Comparison of ENCODE assay signal across 21 mouse cellular contexts in genomic region chr13:43822306-43822705, GRCm38 (mm10).
"Had no signal": no experiment of that assay in that cellular context is flagged by ENCODE, and none has a peak within 500 bp of the region (broad histone marks: within the 10 kb centered on the region; RNA-seq: fewer than 3 reads in every experiment).

No protein-coding gene starts in this region.

- H3K27me3 ChIP-seq: heart, embryonic 12.5 days; hindbrain, embryonic 13.5 days; hindbrain, embryonic 15.5 days; limb, embryonic 12.5 days had no signal

- H3K4me2 ChIP-seq: heart, embryonic 12.5 days; hindbrain, embryonic 13.5 days; hindbrain, embryonic 15.5 days; limb, embryonic 12.5 days; liver, embryonic 11.5 days had no signal

- H3K4me1 ChIP-seq: heart, embryonic 10.5 days; heart, embryonic 12.5 days; hindbrain, embryonic 13.5 days; hindbrain, embryonic 15.5 days; limb, embryonic 10.5 days had no signal

- ATAC-seq: hindbrain, postnatal 0 days; intestine, postnatal 0 days had no signal

- H3K9ac ChIP-seq: heart, embryonic 12.5 days; hindbrain, embryonic 13.5 days; hindbrain, embryonic 15.5 days; limb, embryonic 12.5 days had no signal

- H3K27ac ChIP-seq: heart, embryonic 10.5 days; hindbrain, embryonic 13.5 days; hindbrain, embryonic 15.5 days; hindbrain, postnatal 0 days; layer of hippocampus, adult 2 months; left cerebral cortex, adult 2 months; limb, embryonic 10.5 days; limb, embryonic 12.5 days had no signal

- H3K4me3 ChIP-seq: heart, embryonic 10.5 days; heart, embryonic 12.5 days; hindbrain, embryonic 13.5 days; hindbrain, embryonic 15.5 days; layer of hippocampus, adult 2 months; left cerebral cortex, adult 2 months; limb, embryonic 10.5 days; limb, embryonic 12.5 days had no signal

- H3K9me3 ChIP-seq: heart, embryonic 10.5 days; heart, embryonic 12.5 days; hindbrain, embryonic 13.5 days; hindbrain, embryonic 15.5 days; limb, embryonic 10.5 days; limb, embryonic 12.5 days had no signal

- DNase-seq: gastrocnemius, postnatal 14 days; gastrocnemius, postnatal 36 days; heart, adult 18-20 months; heart, postnatal 10 days; kidney, adult 18-20 months; kidney, adult 8-10 months; kidney, postnatal 10 days; kidney, postnatal 25 days; kidney, postnatal 4 days; liver had no signal

- H3K36me3 ChIP-seq: heart, embryonic 10.5 days; heart, embryonic 12.5 days; hindbrain, embryonic 13.5 days; hindbrain, embryonic 15.5 days; limb, embryonic 10.5 days; limb, embryonic 12.5 days had no signal
